Mouse (Mus musculus) lung, adult 10 weeks (tissue): ENCODE results near the gene Ap3b1. TPM values are rescaled to one million over a fixed set of nuclear protein-coding genes. Genes with fewer than 3 reads are reported as not detected.

ENCODE experiments used
- polyA plus RNA-seq: library from polyadenylated mRNA; stranded (reverse); fragments of 350-450 nt; fragmentation: Illumina TruSeq; extraction: RNeasy Lipid Tissue Mini Kit (QIAGEN cat#74804); gene quantifications from one replicate; pipeline ENCODE4 v1.2.3, GENCODE M21; 2014; ENCODE audit warnings: low read depth, low replicate concordance; ENCODE audit not compliant: insufficient read depth

The Ap3b1 gene
- polyA plus RNA-seq: 16.0 TPM

DNA sequence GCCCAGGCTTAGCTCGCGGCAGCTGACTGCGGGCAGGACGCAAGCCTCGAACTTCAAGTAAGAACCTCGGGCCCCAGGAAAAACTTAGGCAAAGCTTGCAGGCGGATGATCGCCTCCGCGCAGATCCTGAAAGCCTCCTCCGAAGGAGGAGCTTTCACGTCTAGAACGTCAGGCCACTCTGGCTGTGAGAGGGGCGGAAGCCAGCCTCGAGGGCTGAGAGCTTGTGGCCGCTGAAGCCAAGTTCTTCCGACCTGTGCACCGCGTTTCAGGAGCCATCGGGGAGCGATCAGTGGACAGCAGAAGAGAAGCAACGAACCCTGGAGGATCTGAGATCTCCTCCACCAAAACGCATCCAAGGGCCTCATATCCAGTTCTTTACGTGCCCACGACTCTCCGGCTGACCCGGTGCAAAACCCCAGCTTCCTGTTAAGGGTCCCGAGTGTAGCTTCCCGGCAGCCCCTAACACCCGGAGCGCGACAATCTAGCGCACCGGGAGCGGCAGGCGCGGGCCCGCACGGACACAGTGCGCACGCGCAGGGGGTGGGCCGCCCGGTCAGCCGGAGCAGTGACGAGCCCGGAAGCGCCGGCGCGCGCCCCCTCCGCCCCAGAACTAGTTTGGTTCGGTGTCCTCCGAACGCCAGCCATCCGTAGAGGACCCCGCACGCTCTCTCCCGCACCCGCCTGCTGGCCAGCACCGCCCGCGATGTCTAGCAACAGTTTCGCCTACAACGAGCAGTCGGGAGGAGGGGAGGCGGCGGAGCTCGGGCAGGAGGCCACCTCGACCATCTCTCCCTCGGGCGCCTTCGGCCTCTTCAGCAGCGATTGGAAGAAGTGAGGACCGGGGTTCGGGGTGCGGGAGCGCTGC lies at the start of gene Ap3b1:
Ap3b1 (plus strand) TSS at position 560 of the 865 bp plus-strand sequence.

Other genes with a start within 250 kb of the Ap3b1 start
- gene Scamp1, start 73.1 kb upstream of the Ap3b1 start, polyA plus RNA-seq: 22.4 TPM